Mouse (Mus musculus) cerebellum, adult 2 months (tissue): ENCODE data around the gene Tuba8.

Source experiments
- CTCF ChIP-seq: fragments of 200-500 bp; IDR thresholded peaks from 2 replicates; pipeline ENCODE4 v1.5.1; 2011; ENCODE audit warnings: low read depth, mild to moderate bottlenecking, control low read depth, low read length, moderate library complexity, borderline replicate concordance; ENCODE audit not compliant: insufficient read depth
- POLR2A ChIP-seq: fragments of 200-500 bp; IDR thresholded peaks from 2 replicates; pipeline ENCODE4 v1.6.1; 2011; ENCODE audit warnings: low read length, control low read depth, borderline replicate concordance; ENCODE audit not compliant: insufficient read depth

- no peak for TF ChIP-seq POLR2A
- TF ChIP-seq CTCF = no peak
Observed at GRCm38 (mm10) chr6:121191261-121192009, 19.1 kb upstream of the Tuba8 start.
